Mouse (Mus musculus) cerebellum, postnatal 14 days (tissue): ENCODE data around the gene Cfap74.
"Not testable (repeated sequence)": the region's sequence is repeated elsewhere in the genome, so short reads cannot be mapped to it uniquely, and the experiment has no call there.

ENCODE experiments used
- DNase-seq, 2 experiments: peaks; one replicate each; pipeline ENCODE4 v3.0.0; 2021; ENCODE audit warnings: mixed read lengths in 2 of 2

Gene Cfap74

DNA sequence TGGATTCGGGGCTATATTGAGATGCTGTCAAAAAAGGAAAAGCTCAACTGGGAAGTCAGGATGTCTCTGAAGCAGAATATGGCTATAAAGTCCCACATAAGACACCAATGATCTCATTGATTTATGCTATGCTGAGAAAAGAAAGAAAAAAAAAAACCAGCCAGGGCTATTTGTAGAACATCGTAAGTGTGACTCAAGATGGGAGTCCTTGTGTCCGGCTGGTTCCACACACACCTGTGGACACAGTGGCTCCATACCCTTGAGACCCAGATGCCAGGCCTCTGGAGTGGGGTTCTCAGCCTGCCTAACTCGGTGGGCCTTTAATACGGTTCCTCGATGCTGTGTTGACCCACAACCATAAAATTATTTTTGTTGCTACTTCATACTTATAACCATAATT lies 3.1 kb downstream of the Cfap74 start:
- DNase-seq = no peak

DNA sequence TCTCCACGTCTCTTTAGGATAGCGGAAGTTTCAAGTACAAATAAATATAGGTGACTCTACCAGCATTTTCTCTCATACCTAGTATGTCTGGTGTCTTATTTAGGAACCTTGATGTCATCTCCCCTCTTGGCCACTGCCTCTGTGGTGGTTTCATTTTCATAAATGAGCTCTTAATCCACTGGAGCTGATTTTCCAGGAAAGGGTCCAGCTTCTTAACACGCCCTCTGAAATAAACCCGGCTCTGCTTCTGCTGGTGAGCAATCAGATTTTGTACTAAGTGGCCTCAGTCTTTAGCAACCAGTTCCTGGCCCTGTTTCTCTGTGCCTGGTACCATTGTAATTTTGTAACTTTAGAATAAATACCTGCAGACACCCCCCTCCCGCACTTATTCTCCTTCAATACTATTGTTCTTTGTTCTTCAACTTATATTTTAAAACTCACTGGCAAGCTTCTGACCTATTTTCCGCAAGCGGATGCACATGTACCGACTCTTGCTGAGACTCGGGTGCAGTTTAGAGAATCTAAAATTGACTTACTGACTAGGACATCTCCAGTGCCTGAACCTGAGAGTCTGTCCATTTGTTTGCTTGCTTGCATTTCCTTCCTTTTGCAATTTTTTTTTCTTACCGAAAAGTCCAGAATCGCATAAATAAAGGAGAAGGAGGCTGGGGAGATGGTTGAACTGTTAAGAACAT lies 4.8 kb downstream of the Cfap74 start:
- DNase-seq = no peak

DNA sequence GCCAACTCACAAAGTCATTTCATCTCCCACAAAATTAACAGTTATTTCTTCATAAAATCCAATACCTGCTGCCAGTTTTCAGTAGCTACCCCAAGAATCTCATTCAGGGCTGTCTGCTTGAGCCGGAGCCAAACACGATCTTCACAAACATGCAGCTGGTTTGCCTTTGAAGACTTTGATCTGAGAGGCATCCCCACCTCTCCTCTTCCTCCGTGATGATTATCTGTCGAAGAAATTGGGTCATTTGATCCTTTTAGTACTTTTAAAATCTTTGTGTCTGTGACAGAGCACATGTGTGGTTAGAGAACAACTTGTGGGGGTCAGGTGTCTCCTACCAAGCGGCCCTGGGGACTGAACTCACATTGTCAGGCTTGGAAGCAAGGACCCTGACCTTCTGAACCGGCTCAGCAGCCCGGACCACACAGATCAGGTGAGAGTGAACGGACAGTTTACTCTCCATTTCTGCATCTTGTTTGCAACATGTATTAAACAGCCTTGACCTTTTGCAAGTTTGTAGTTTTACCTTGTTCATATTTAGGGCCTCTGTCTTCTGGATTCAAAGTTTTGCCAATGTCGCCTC lies 5.8 kb downstream of the Cfap74 start:
- no peak for DNase-seq

DNA sequence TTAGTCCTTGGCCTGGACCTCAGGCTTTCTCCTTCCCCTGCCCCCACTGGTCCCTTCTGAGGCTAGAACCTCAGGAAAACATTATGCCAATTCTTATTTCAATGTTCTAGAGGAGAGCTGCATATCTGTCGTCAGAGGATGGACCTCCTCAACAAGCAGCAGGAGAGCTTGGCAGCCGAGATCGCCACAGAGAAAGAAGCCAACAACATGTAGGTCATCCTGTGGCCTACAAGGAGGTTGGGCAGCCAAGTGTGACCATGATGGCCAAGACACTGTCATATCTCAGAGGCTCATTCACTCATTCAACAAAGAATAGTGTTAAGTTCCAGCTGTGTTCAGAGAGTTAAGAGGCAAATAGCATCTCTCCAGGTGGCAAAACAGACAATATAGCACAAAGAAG lies 11.1 kb downstream of the Cfap74 start:
- DNase-seq = peak; percentile 80 to 82

DNA sequence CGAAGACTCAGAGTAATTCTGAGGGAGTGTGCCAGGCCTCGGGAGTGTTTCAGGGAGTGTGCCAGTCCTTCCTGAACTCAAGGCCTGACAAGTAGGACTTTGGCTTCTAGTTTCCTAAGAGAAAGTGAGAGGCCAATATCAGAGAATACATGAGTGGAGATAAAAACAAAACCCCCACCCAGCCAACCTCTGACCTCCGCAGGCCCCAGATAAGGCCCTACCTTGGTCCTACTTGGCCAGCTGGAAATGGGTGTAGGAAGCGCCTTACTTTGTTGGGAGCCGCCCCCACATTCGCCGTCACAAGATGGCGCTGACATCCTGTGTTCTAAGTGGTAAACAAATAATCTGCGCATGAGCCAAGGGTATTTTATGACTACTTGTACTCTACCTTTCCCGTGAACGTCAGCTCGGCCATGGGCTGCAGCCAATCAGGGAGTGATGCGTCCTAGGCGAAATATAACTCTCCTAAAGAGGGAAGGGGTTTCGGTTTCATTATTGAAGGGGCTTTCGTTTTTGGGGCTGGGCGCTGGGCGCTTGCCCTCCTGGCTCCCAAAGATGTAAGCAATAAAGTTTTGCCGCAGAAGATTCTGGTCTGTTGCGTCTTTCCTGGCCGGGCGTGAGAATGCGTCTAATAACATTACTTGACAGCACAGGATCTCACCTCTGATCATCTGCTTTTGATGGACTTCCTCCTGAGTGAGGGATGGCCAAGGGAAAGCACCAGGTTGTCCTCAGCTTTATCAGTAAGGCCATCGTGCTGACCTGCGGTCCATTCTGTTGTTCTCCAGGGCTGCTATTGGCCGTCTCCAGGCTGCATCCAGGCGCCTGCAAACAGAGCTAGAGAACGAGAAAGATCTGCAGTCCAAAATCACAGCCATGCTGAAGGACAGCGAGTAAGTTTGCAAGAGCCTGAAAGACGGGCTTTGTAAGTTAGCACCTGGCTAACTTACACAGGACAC lies 12.7 kb downstream of the Cfap74 start:
- not testable (repeated sequence) for DNase-seq

DNA sequence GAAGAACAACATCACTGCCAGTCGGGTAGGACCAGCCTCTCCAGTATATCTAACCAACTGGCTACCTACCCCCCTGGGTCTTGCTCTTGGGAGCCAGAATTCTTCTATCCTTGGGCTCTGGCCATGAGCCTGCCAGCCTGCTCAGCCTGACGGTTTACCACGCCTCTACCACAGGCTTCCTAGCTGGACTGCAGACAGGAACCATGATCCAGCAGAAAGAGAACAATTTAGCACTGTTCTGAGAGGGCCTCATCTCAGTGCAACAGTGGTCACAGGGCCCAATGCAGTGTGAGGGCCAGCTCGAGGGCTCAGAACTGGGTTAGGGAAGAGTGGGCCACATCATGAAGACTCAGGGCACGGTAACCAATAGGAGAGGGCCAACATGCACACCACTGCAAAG lies 15.0 kb downstream of the Cfap74 start:
- no peak for DNase-seq

DNA sequence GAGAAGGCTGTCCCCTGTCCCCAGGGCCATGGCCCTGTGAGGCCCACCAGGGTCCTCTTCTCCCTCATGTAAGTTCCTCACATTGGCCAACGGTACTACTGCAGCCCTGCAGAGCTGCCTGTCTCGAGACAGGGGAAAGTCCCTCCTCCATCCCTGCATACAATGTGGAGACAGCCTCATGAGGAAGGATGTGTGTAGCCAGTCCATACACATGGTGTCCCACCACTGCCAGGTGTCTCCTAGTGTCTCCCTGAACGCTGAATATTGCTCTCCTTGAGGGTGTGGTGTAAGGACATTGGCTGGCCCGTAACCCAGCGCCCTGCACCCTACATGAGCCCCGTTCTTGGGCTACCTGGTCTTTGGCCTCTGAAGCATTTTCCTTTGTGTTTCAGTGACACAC lies 17.3 kb downstream of the Cfap74 start:
- no peak for DNase-seq

DNA sequence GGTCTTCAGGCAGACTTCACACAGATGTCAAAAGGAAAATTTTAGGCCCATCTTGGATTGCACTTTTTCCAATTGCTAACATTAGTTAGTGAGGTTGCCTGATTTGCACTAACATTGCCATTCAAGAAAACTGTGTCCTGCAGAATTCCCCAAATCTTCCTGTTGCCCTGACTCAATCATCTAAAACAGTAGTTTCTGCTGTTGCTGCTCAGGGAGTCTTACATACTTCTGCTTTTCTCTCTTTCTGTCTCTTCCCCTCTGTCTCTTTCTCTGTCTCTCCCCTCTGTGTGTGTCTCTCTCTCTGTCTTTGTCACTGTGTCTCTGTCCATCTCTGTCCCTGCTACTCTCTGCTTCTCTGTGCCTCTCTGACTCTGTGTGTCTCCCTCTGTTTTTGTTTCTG lies 19.5 kb downstream of the Cfap74 start:
- DNase-seq = no peak

DNA sequence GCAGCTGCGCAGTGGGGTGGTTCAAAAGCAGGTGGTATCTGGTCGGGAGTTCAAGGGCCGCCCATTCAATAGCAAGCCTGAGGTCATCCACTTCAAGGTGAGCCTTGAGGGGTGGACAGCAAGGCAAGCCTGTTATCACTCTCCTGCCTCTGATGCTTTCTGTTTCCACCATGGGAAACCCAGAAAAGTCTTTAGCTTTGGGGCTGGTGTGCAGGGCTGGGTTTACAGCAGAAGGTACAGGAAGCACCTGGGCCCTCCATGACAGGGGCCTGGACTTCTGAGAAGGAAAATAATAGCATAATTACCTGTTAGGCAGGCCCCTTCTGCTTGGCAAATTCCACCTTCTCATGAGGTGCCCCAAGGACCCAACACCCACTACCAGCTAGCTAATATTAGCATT lies 20.2 kb downstream of the Cfap74 start:
- no peak for DNase-seq

DNA sequence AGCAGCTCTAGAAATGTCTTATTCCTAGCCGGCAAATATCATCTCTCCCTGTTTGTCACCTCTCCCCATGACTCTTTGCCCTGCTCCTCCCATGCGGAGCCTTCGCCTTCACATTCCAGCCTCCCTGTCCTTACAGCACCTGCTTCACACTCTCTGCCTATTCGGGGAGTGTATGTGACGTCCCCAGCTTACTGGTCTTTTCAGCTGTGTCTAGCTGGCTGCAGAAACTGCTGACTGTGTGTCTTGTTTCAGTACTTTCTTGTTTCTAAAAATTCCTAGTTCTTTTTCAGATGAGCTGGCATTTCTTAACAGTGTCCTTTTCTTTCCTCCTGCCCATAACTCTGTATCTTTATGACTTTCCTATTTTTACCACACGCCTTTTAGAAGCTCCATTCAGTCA lies 23.4 kb downstream of the Cfap74 start:
- DNase-seq = no peak

DNA sequence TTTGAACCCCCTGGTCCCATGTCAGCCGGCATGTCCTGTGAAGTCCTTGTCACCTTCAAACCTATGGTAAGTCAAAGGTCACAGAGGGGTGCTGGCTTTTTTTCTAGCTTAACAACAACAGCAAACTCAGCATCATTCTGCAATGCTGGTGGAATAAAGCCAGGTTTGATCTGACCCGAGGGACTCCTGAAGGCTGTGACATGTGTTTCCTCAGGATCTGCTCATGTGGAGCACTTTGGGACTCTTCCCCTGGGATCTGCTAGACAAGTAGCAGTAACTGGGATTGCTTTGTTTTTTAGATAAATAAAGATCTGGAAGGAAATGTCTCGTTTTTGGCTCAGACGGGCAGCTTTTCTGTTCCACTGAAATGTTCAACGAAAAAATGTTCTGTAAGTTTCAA lies 25.0 kb downstream of the Cfap74 start:
- no peak for DNase-seq

DNA sequence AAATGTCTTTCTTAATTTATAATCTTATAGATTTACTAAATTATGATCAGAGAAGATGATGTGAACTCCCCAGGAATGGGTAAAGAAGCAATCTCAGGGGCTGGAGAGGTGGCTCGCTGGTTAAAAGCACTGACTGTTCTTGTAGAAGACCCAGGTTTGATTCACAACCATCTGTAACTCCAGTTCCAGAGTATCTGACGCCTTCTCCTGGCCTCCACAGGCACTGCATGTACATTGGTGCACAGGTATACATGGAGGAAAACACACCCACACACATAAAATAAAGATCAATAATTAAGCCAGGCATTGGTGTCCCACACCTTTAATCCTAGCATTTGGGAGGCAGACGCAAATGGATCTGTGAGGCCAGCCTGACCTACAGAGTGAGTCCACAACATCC lies 33.8 kb downstream of the Cfap74 start:
- DNase-seq = no peak

DNA sequence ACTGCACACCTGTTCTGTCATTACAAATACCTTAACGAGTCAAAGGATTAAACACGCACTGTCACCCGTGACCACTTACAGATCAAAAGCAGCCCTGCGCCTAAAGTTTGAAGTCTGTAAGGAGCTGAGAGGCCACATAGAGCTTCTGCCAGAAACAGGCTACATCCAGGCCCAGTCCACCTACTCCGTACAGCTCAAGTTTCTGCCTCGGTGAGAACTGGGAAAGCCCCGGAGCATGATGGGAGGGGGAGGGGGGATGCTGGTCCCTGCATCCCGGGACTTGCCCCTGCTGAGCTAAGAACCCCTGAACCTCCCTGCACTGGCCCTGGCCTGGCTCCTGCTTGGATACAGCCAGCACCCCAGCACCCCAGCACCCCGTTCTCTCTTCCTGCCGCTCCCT lies 42.6 kb downstream of the Cfap74 start:
- DNase-seq = no peak

DNA sequence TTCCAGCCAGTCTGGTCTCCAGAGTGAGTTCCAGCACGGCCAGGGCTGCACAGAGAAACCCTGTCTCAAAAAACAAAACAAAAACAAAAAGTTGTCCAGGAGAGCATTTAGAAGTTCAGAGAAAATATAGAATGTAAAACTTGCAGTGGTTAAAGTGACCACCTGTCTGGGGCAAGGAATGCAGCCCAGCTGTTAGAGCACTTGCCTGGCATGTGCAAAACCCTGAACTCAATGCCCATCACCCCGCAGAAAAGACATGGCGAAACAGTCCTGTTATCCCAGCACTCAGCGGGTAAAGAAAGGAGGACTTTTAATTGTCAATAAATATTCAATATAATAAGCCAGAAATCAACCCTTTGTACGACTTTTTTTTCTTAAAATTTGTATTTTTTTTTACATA lies 49.6 kb downstream of the Cfap74 start:
- DNase-seq = no peak

DNA sequence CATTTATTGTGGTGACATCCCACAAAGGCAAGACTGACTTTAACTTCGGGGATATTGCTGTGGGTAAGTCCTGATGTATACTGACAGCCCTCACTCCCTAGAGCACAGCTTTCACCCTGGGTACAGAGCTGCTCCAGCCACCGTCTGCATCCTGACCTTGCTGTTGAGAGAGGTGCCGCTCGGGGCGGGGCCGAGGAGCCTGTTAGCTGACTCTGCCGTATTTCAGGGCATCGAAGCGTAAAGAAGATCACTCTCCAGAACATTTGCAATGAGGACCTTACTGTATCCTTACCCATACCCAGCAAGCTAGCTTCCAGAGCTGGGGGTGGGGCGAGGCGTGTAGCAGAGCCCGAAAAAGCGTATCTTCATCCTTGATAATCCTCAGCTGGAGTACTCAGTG lies 54.1 kb downstream of the Cfap74 start:
- DNase-seq = no peak

DNA sequence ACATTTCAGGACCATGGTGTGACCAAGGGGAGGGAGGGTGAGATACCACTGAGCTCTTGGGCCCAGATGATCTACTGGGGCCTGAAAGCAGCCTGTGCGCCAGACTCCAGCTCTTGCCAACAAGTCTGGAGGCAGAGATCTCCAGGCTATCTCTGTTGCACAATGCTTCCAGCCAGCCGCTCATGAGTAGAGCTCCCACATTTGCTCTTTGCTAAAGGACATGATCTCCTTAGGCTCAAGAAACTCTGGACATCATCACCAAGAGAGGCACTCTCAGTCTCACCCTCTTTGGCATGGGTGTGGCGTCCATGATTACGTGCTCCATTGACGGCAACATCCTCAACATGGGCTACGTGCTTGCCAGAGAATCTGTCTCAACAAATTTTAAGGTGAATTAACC lies 54.6 kb downstream of the Cfap74 start:
- DNase-seq = no peak

DNA sequence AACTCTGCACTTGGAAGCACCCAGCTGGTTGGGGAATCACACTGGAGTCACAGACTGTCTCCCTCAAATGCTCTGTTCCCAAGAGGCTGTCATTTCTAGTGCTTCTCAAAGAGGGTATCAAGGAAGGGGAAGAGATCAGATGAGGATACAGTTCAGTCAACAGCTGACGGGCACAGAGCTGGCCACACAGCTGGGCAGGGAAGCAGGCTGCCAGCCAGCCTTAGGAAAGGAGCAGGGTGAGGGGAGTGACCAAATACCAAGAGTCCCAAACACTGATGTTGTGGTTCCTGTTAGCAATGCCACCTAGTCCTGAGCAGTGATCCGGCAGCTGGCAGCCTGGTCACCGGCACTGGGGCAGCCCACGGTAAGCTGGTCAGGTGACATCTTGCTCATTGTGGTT lies 55.1 kb downstream of the Cfap74 start:
- no peak for DNase-seq

DNA sequence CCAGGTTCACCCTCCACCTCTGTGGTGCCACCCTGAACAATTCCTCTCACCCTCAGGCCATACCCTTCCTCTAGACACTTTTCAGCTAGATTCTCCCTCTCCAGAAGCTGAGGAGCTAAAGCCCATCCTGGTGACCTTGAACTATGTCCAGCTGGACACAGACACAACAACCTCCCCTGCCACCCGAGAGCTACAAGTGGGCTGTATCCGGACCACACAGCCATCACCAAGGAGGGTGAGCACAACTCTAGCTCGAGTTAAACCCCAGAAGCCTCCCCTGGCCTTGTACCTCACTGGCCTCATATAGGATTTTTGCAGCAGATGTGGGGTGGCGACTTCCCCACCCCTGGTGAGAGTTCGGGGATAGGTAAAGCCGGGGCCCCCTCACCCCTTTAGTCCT lies 56.6 kb downstream of the Cfap74 start:
- DNase-seq = no peak

DNA sequence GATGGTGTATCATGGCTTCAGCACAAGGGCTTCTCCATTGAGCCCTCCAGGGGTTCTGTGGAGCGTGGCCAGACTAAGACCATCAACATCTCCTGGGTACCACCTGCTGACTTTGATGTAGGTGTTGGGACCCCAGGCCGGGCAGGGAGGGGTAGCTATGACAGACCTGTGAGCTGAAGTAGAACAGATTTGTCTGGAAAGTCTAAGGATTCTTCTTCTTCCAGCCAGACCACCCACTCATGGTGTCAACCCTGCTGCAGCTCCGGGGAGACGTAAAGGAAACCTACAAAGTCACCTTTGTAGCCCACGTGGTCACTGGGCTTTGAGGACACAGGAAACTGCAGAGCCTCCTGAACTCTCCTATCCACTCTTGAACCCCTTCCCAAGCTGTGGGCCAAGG lies 57.1 kb downstream of the Cfap74 start:
- no peak for DNase-seq

DNA sequence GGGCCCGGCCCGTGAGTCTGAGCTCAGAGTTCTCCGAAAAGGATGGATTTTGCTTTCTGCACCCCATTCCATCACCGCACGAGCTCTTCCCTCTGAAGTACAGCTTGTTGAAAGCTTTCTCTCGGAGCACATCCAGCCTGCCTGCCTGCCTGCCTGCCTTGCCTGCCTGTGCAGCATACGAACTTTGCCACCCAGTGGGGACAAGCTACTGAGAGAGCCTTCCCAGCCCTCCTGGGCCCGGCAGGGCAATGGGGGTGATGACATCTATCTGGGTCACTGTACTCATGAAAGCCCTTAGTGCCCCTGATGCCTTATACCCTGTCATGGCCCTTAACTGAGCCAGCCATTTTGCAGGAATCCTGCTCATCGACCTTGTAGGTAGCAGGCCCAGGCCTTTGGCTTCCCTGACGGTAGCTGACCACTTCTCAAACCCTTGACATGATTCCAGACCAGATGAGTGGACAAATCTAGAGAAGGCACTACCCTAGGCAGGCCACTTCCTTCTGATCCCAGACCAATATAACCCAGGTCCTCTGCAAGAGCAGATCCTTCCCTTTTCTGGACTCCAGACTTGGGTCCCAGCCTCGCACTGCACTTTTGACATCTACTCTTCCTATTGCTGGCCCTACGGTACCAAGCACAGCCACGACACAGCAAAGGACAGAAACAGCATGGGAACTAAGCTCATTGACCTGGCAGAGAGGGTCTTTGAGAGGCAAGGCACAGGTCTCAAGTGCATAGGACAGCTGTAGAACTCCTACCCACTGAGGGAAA lies 58.4 kb downstream of the Cfap74 start:
- no peak for DNase-seq

DNA sequence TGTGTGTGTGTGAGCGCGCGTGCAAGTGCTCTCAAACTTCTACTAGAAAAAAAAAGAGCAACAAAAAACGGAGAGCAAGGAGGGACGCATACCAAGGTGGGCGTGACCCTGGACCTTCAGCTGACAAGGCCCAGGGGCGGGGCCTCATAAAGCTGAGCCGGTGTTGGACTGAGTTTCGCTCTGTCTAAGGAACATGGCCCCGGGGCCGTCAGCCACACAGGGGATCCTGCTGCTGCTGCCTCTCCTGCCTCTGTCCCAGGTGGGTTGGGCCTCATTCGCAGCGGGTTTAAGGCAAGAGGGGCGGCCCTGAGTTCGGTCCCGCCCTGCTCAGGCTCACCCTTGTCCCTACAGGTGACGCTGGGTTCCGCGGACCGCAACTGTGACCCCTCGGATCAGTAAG lies 60.0 kb downstream of the Cfap74 start, which contains the start of gene Tmem52:
Gene Tmem52 (plus strand): TSS at position 163 of the 400 bp plus-strand sequence.
- peak in 1 of 2 experiments; percentile 36 for DNase-seq

DNA sequence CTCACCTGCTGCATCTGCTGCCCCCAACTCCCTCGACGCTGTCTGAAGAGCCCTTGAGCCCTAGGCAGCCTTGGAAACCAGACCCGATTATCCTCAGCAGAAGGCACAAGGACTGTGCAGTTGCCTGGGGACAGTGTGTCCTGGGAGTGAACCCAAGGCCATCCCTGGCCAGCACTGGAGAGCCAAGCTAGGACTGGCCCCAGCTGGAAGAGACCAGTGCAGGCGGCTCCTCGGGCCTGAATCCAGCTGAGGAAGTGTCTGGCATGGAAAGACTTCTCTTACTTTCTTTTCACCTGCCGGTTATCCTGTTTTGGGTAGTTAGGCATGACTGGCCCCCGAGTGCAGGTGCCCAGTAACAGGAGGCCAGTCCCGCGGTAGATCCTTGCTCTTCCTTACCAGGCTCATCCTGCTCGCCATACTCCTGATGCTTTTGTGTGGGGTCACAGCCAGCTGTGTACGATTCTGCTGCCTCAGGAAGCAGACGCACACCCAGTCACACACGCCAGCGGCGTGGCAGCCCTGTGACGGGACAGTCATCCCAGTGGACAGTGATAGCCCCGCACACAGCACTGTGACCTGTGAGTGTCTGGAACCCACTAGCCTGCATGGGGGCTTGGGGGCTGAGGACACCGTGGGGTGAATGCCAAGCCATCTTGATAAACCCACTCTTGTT lies 60.7 kb downstream of the Cfap74 start:
- peak; percentile 37 to 46 for DNase-seq
